Mouse (Mus musculus) intestine, postnatal 0 days (tissue): ENCODE data around the gene Ppm1e. TPM values are rescaled to one million over a fixed set of nuclear protein-coding genes. Genes with fewer than 3 reads are reported as not detected.
"Not testable (repeated sequence)": the region's sequence is repeated elsewhere in the genome, so short reads cannot be mapped to it uniquely, and the experiment has no call there.

Source experiments
- ATAC-seq: fragments of 200-750 bp; cut with Nextera tagmentation; 2 replicates; pipeline ENCODE4 v1.8.0; 2017; ENCODE audit warnings: mild to moderate bottlenecking, moderate TSS enrichment, moderate library complexity
- H3K27ac ChIP-seq: fragments of 300-500 bp; sonication (generic); 2 replicates; pipeline ENCODE4 v1.5.1; 2014; ENCODE audit warnings: mild to moderate bottlenecking, low read depth, low read length, moderate library complexity
- H3K27me3 ChIP-seq: fragments of 300-500 bp; sonication (generic); replicated peaks from 2 replicates; pipeline ENCODE4 v1.6.1; 2014; ENCODE audit warnings: low read length, mixed read lengths; ENCODE audit not compliant: control insufficient read depth, insufficient read depth
- H3K36me3 ChIP-seq: fragments of 300-500 bp; sonication (generic); 2 replicates; pipeline ENCODE4 v1.6.1; 2014; ENCODE audit warnings: mild to moderate bottlenecking, moderate library complexity; ENCODE audit not compliant: control insufficient read depth, insufficient read depth
- H3K4me1 ChIP-seq: fragments of 300-500 bp; sonication (generic); replicated peaks from 2 replicates; pipeline ENCODE4 v1.6.1; 2014; ENCODE audit warnings: antibody characterized with exemption, low read length, mixed read lengths; ENCODE audit not compliant: control insufficient read depth, insufficient read depth
- H3K4me2 ChIP-seq: fragments of 300-500 bp; sonication (generic); replicated peaks from 2 replicates; pipeline ENCODE4 v1.6.1; 2014; ENCODE audit warnings: low read depth, mild to moderate bottlenecking, moderate library complexity
- H3K4me3 ChIP-seq: fragments of 300-500 bp; sonication (generic); 2 replicates; pipeline ENCODE4 v1.5.1; 2014; ENCODE audit warnings: low read depth, low read length
- H3K9ac ChIP-seq: fragments of 300-500 bp; sonication (generic); 2 replicates; pipeline ENCODE4 v1.6.1; 2014; ENCODE audit warnings: mild to moderate bottlenecking, low read depth, low read length
- H3K9me3 ChIP-seq: fragments of 300-500 bp; sonication (generic); 2 replicates; pipeline ENCODE4 v1.6.1; 2016; ENCODE audit warnings: mixed run types; ENCODE audit not compliant: control insufficient read depth
- CTCF ChIP-seq: sonication (generic); IDR thresholded peaks from 2 replicates; pipeline ENCODE4 v1.5.1; 2016; ENCODE audit warnings: low read depth, mild to moderate bottlenecking, control low read depth, antibody characterized with exemption, moderate library complexity
- WGBS: fragments of 180-500 bp; shearing (Covaris S2); extraction: QIAGEN DNeasy Blood & Tissue Kit; methylation state at CpG from one replicate; pipeline ENCODE4 v1.1.7; 2014; 5-methylcytosine and 5-hydroxymethylcytosine counted together
- polyA plus RNA-seq: library from polyadenylated mRNA; unstranded; fragments of >200 nt; fragmentation: Nextera tagmentation; extraction: Ambion mirVana; gene quantifications from 2 replicates; pipeline ENCODE4 v1.2.1, GENCODE M21; 2015

The Ppm1e gene
- polyA plus RNA-seq, 1 experiment from 2014 or later: 1.4 TPM

DNA sequence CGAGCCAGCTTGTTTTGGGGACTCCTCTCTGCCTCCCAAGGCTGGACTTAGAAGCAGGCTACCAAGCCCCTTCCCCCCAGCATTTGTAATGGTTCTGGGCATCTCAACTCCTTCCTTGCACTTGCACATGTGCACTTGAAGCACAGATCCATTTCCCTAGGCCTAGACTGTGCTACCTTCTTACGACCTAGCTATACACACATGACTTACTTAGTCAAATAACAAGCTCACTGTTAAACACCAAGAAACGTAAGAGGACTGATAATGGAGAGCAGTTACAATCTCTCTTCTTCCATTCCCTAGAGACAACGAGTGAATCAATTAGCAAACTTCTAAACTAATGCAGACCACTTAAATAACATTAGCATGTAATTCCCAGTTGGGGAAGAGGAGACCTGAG lies 92.6 kb downstream of the Ppm1e start:
- no peaks in the 10 kb centered on the region for H3K4me1 ChIP-seq
- no peak overlapping the region for H3K9ac ChIP-seq
- H3K27ac ChIP-seq: no peak overlapping the region
- no peaks in the 10 kb centered on the region for H3K36me3 ChIP-seq
- 59% methylated on average over 4 of the region's 4 CpGs for WGBS
- no peak overlapping the region for H3K4me2 ChIP-seq
- no peak for ATAC-seq
- TF ChIP-seq CTCF: no peak
- H3K27me3 ChIP-seq: no peaks in the 10 kb centered on the region
- H3K9me3 ChIP-seq: no peaks in the 10 kb centered on the region
- no peak overlapping the region for H3K4me3 ChIP-seq

DNA sequence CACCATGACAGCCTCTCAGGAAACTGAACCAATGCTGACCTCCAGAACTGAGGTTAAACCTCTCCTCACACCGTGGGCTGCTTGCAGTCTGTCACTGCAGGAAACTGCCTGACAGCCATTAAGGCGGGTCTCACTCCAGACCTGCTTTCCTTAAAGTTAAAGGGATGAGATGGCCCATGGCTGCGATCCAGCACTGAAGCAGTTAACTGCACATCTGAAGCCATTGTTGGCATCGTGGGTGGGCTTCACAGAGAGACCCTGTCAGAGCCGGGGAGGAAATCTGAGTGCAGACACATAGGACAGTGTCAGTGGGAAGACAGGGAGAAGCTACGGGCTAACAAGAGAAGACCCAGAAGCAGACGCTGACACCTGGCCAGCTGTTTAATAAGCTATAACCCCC lies 94.9 kb downstream of the Ppm1e start:
- ATAC-seq: no peak

DNA sequence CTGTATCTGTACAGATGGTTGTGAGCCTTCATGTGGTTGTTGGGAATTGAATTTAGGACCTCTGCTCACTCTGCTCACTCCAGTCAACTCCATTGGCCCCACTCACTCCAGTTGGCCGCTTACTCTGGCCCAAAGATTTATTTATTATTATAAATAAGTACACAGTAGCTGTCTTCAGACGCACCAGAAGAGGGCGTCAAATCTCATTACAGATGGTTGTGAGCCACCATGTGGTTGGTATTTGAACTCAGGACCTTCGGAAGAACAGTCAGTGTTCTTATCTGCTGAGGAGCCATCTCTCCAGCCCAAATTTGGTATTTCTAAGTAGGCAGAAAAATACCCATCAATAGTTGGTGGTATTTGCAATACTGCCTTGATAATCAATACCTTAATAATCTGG lies 97.1 kb downstream of the Ppm1e start:
- not testable (repeated sequence) for H3K36me3 ChIP-seq, ATAC-seq, H3K9ac ChIP-seq, H3K27me3 ChIP-seq, H3K4me1 ChIP-seq, H3K27ac ChIP-seq, H3K4me3 ChIP-seq, H3K9me3 ChIP-seq, H3K4me2 ChIP-seq
- peak; percentile 47 for TF ChIP-seq CTCF
- 68% methylated on average over 4 of the region's 4 CpGs for WGBS

More for the DNA sequence above, 94.9 kb downstream of the Ppm1e start:
- no peak overlapping the region for H3K4me3 ChIP-seq
- no peak overlapping the region for H3K9ac ChIP-seq
- WGBS: 36% methylated on average over 7 of the region's 7 CpGs
- no peaks in the 10 kb centered on the region for H3K9me3 ChIP-seq
- no peak for TF ChIP-seq CTCF
- no peaks in the 10 kb centered on the region for H3K4me1 ChIP-seq
- no peaks in the 10 kb centered on the region for H3K36me3 ChIP-seq
- no peak overlapping the region for H3K4me2 ChIP-seq
- no peaks in the 10 kb centered on the region for H3K27me3 ChIP-seq
- no peak overlapping the region for H3K27ac ChIP-seq

DNA sequence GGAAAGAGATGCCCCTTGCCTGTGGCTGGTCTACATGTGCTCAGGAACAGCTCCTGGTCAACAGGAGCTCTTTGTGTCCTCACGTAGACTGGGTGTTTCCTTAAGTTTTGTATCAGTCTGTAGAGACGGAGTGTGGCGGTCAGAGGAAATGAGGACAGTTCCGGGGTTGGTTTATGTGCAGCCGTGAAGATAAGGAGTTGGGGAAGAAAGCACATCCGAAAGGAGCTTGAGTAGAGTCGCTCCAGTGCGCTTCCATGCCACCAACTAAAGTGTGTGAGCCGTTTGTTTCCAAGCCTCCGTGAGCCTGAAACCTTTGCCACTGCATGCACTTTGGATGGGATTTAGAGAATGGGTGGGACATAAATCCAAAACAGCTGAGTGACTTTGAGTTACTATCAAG lies 99.0 kb downstream of the Ppm1e start:
- H3K9ac ChIP-seq: no peak overlapping the region

DNA sequence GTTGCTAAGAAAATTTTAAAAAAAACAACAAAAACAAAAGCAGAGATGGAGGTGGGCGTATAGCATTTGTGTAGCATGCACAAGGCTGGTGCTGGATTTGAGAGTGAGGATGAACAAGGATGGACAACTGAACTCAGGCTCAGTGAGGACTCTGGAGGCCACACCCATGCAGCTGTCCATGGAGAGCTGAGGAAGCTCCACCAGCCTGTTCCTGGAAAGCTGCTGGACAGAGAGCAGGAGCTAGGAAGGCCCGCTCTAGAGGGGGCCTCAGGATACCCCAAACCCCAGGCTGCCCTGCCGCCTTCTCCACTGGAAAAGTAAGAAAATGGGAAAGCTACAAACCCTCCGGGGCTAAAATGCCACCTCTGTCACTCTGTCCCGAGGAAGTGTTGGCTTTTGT lies 101.5 kb downstream of the Ppm1e start:
- Histone ChIP-seq H3K36me3 (no peaks in the 10 kb centered on the region), H3K4me1 (no peaks in the 10 kb centered on the region), H3K27me3 (no peaks in the 10 kb centered on the region), H3K27ac (no peak overlapping the region), H3K4me2 (no peak overlapping the region), H3K4me3 (no peak overlapping the region), H3K9ac (no peak overlapping the region), H3K9me3 (no peaks in the 10 kb centered on the region)
- WGBS: 88% methylated on average over 5 of the region's 5 CpGs
- TF ChIP-seq CTCF: no peak
- ATAC-seq: no peak

More for the DNA sequence above, 99.0 kb downstream of the Ppm1e start:
- no peak for TF ChIP-seq CTCF
- Histone ChIP-seq H3K4me2 (no peak overlapping the region), H3K27ac (no peak overlapping the region), H3K36me3 (no peaks in the 10 kb centered on the region), H3K27me3 (no peaks in the 10 kb centered on the region), H3K9me3 (no peaks in the 10 kb centered on the region), H3K4me1 (no peaks in the 10 kb centered on the region), H3K4me3 (no peak overlapping the region)
- no peak for ATAC-seq
- 69% methylated on average over 10 of the region's 10 CpGs for WGBS

DNA sequence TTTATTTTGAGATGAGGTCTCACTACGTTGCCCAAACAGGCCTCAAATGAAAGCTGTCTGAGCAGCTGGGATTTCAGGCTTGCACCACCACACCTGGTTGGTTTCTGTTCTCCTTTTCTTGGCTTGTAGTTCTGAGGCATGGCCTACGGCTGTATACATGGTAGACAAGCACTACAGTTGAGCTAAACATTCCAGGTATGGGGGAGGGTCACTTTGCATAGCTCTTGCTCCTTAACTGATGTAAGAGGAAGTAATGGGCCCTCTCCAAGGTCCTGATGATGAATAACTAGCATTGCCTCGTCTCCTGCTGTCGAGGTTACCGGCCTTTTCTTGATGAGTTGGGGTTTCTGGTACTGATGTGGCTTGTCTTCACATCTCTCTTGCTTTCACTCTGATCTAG lies 104.7 kb downstream of the Ppm1e start:
- H3K4me2 ChIP-seq: no peak overlapping the region
- no peak overlapping the region for H3K4me3 ChIP-seq
- TF ChIP-seq CTCF: no peak
- no peaks in the 10 kb centered on the region for H3K9me3 ChIP-seq
- WGBS: 48% methylated on average over 5 of the region's 5 CpGs
- no peak for ATAC-seq
- H3K27me3 ChIP-seq: no peaks in the 10 kb centered on the region
- H3K4me1 ChIP-seq: no peaks in the 10 kb centered on the region
- no peaks in the 10 kb centered on the region; the same call in 1 of the 2 replicates for H3K36me3 ChIP-seq
- no peak overlapping the region for H3K27ac ChIP-seq
- H3K9ac ChIP-seq: no peak overlapping the region

DNA sequence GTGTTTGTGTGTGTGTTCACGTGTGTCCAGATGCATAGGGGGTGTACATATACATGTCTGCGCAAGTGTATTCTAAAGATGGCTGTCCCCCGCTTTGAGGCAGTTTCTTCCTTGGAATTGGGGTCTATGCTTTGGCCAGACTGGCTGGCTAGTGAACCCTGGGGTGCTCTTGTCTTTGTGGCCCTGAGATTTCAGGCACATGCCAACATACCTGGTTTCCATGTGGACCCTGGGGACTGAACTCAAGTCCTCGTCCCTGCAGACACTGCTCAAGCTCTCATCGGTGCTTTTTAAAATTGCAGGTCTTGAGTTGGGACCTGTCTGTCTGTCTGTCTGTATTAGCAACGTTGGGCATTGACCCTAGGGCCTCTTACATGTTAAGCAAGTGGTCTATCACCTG lies 105.5 kb downstream of the Ppm1e start:
- Histone ChIP-seq H3K9me3 (no peaks in the 10 kb centered on the region), H3K27ac (no peak overlapping the region), H3K27me3 (no peaks in the 10 kb centered on the region), H3K4me1 (no peaks in the 10 kb centered on the region), H3K4me2 (no peak overlapping the region), H3K4me3 (no peak overlapping the region), H3K9ac (no peak overlapping the region), H3K36me3 (no peaks in the 10 kb centered on the region; the same call in 1 of the 2 replicates)
- 92% methylated on average over 6 of the region's 6 CpGs for WGBS
- no peak for TF ChIP-seq CTCF
- no peak for ATAC-seq
